8 mouse cellular contexts compared by ENCODE assay signal in genomic region chr11:102087081-102087751, GRCm38 (mm10). TPM values are rescaled to one million over a fixed set of nuclear protein-coding genes. Genes with fewer than 3 reads are reported as not detected.
A peak's percentile ranks its signal among the peaks of the same experiment; 100 is the strongest.
DNase-seq lines count a peak whose midpoint lies in the region; ATAC-seq and TF ChIP-seq lines count a peak whose summit lies in the region.

No protein-coding gene starts in this region.

- H3K4me3 ChIP-seq in embryonic facial prominence, embryonic 11.5 days (ENCODE audit: low read depth, low read length): peak overlapping the region; percentile 69
- peak overlapping the region; percentile 82 for H3K4me3 ChIP-seq in limb, embryonic 10.5 days
- peak overlapping the region; percentile 63 for H3K4me3 ChIP-seq in midbrain, embryonic 12.5 days
- peak overlapping the region; percentile 60 for H3K4me3 ChIP-seq in small intestine, adult 2 months (ENCODE audit: low read depth, low read length)

- ATAC-seq in embryonic facial prominence, embryonic 11.5 days (replicated peaks; ENCODE audit: insufficient number of reproducible peaks, low FRiP score, low TSS enrichment, low read depth): peak; percentile 79
- peak; percentile 78 for ATAC-seq in midbrain, embryonic 12.5 days (ENCODE audit: low FRiP score, low read depth)

- TF ChIP-seq POLR2A in small intestine, adult 2 months (IDR thresholded peaks at IDR 0.05; ENCODE audit: low read depth, low read length): peak; percentile 34; the same call in 1 of the 2 replicates

- peak; percentile 94 for DNase-seq in 3134 (ENCODE audit: extremely low read depth, insufficient read length, low spot score)
- DNase-seq in adrenal gland, postnatal 14 days: peak; percentile 91
- peak; percentile 97 for DNase-seq in embryonic facial prominence, embryonic 11.5 days (ENCODE audit: low spot score)
- DNase-seq in heart, adult 18-20 months: peak; percentile 63 to 70
- DNase-seq in kidney, adult 18-20 months: peak; percentile 69
- DNase-seq in limb, embryonic 10.5 days (ENCODE audit: low spot score): peak; percentile 97

- peak overlapping the region; percentile 47 for H3K9ac ChIP-seq in embryonic facial prominence, embryonic 11.5 days (replicated peaks; ENCODE audit: low read length)
- H3K9ac ChIP-seq in midbrain, embryonic 12.5 days (replicated peaks): peak overlapping the region; percentile 79

- peak overlapping the region; percentile 58 for H3K4me2 ChIP-seq in embryonic facial prominence, embryonic 11.5 days (ENCODE audit: low read depth, low read length)
- H3K4me2 ChIP-seq in midbrain, embryonic 12.5 days (replicated peaks): peak overlapping the region; percentile 83

- H3K4me1 ChIP-seq in embryonic facial prominence, embryonic 11.5 days (ENCODE audit: control insufficient read depth, insufficient read depth, low read length): no peaks in the 10 kb centered on the region; the same call in 1 of the 2 replicates
- peaks cover 65% of the 10 kb centered on the region for H3K4me1 ChIP-seq in limb, embryonic 10.5 days
- peaks cover 49% of the 10 kb centered on the region for H3K4me1 ChIP-seq in midbrain, embryonic 12.5 days
- H3K4me1 ChIP-seq in small intestine, adult 2 months (ENCODE audit: control insufficient read depth, insufficient read depth, insufficient read length, low read length): peaks cover 5% of the 10 kb centered on the region

- H3K27ac ChIP-seq in embryonic facial prominence, embryonic 11.5 days (replicated peaks; ENCODE audit: low read depth, low read length): peak overlapping the region; percentile 62
- peak overlapping the region; percentile 89 for H3K27ac ChIP-seq in limb, embryonic 10.5 days
- peak overlapping the region; percentile 96 for H3K27ac ChIP-seq in midbrain, embryonic 12.5 days (replicated peaks)
- no peak overlapping the region for H3K27ac ChIP-seq in small intestine, adult 2 months (ENCODE audit: insufficient read depth, low read depth, low read length)

- no peaks in the 10 kb centered on the region for H3K9me3 ChIP-seq in embryonic facial prominence, embryonic 11.5 days (replicated peaks; ENCODE audit: control insufficient read depth, low read length)
- H3K9me3 ChIP-seq in limb, embryonic 10.5 days (replicated peaks): no peaks in the 10 kb centered on the region
- no peaks in the 10 kb centered on the region for H3K9me3 ChIP-seq in midbrain, embryonic 12.5 days

- TF ChIP-seq CTCF in small intestine, adult 2 months (IDR thresholded peaks at IDR 0.05; ENCODE audit: extremely low read depth, insufficient read length, insufficient replicate concordance, low read depth, low read length): no peak

- WGBS in embryonic facial prominence, embryonic 11.5 days: under 1% methylated on average over 36 of the region's 39 CpGs
- WGBS in limb, embryonic 10.5 days: under 1% methylated on average over 39 of the region's 39 CpGs
- WGBS in midbrain, embryonic 12.5 days: under 1% methylated on average over 39 of the region's 39 CpGs
- WGBS in small intestine, adult 2 months: under 1% methylated on average over 39 of the region's 39 CpGs

- no peaks in the 10 kb centered on the region for H3K27me3 ChIP-seq in embryonic facial prominence, embryonic 11.5 days (ENCODE audit: control insufficient read depth, insufficient read depth, low read length)
- peaks cover under 1% of the 10 kb centered on the region; the same call in 1 of the 2 replicates for H3K27me3 ChIP-seq in limb, embryonic 10.5 days (ENCODE audit: low read depth, poor library complexity, severe bottlenecking)
- peaks cover 7% of the 10 kb centered on the region; the same call in 1 of the 2 replicates for H3K27me3 ChIP-seq in midbrain, embryonic 12.5 days
- 0 out of 2 replicates have a peak, but pooled peaks cover 3% of the 10 kb centered on the region for H3K27me3 ChIP-seq in small intestine, adult 2 months (ENCODE audit: control insufficient read depth, insufficient read depth, low read length)

- no peaks in the 10 kb centered on the region for H3K36me3 ChIP-seq in embryonic facial prominence, embryonic 11.5 days (replicated peaks; ENCODE audit: control insufficient read depth, insufficient read depth, low read depth, low read length)
- H3K36me3 ChIP-seq in limb, embryonic 10.5 days: peaks cover 14% of the 10 kb centered on the region
- H3K36me3 ChIP-seq in midbrain, embryonic 12.5 days: peaks cover 7% of the 10 kb centered on the region; the same call in 1 of the 2 replicates
- no peaks in the 10 kb centered on the region for H3K36me3 ChIP-seq in small intestine, adult 2 months (ENCODE audit: control insufficient read depth, insufficient read depth, low read length)

RNA-seq across cellular contexts. Expression of gene Mpp2, which starts 1.1 kb away (rescaled TPM):
- 8.6 and 10.1 TPM in 2 replicates for total RNA-seq in adrenal gland, postnatal 14 days (2021)
- polyA plus RNA-seq in embryonic facial prominence, embryonic 11.5 days (2014; fragmentation: Nextera tagmentation; extraction: Ambion mirVana): 7.4 and 9.1 TPM in 2 replicates
- total RNA-seq in heart, adult 18-20 months (2021): 1 to 10 TPM; 1.5 to 3.1 TPM
- polyA plus RNA-seq in limb, embryonic 10.5 days (2016; fragmentation: Nextera tagmentation; extraction: Ambion mirVana): 11.5 and 16.6 TPM in 2 replicates
- polyA plus RNA-seq in midbrain, embryonic 12.5 days (2016; fragmentation: Nextera tagmentation; extraction: Ambion mirVana): 21.7 and 23.3 TPM in 2 replicates
- polyA plus RNA-seq in small intestine, adult 2 months (2012; rRNA removed): 1.2 and 1.6 TPM in 2 replicates

RNA-seq across cellular contexts. Expression of gene Ppy, which starts 13.9 kb away (rescaled TPM):
- not detected in 2 replicates for total RNA-seq in adrenal gland, postnatal 14 days (2021)
- not detected in 2 replicates for polyA plus RNA-seq in embryonic facial prominence, embryonic 11.5 days (2014; fragmentation: Nextera tagmentation; extraction: Ambion mirVana)
- total RNA-seq in heart, adult 18-20 months (2021): not detected
- not detected in 2 replicates for polyA plus RNA-seq in limb, embryonic 10.5 days (2016; fragmentation: Nextera tagmentation; extraction: Ambion mirVana)
- polyA plus RNA-seq in midbrain, embryonic 12.5 days (2016; fragmentation: Nextera tagmentation; extraction: Ambion mirVana): not detected in 2 replicates
- 11.5 TPM in 1 of 2 replicates, not detected in the other for polyA plus RNA-seq in small intestine, adult 2 months (2012; rRNA removed)

RNA-seq across cellular contexts. Expression of gene Pyy, which starts 20.4 kb away (rescaled TPM):
- not detected in 2 replicates for total RNA-seq in adrenal gland, postnatal 14 days (2021)
- not detected in 2 replicates for polyA plus RNA-seq in embryonic facial prominence, embryonic 11.5 days (2014; fragmentation: Nextera tagmentation; extraction: Ambion mirVana)
- not detected for total RNA-seq in heart, adult 18-20 months (2021)
- polyA plus RNA-seq in limb, embryonic 10.5 days (2016; fragmentation: Nextera tagmentation; extraction: Ambion mirVana): not detected in 2 replicates
- not detected in 2 replicates for polyA plus RNA-seq in midbrain, embryonic 12.5 days (2016; fragmentation: Nextera tagmentation; extraction: Ambion mirVana)
- 137 and 596 TPM in 2 replicates for polyA plus RNA-seq in small intestine, adult 2 months (2012; rRNA removed)

RNA-seq across cellular contexts. Expression of gene Cd300lg, which starts 45.9 kb away (rescaled TPM):
- 50.5 and 61.4 TPM in 2 replicates for total RNA-seq in adrenal gland, postnatal 14 days (2021)
- 0.17 and 0.32 TPM in 2 replicates for polyA plus RNA-seq in embryonic facial prominence, embryonic 11.5 days (2014; fragmentation: Nextera tagmentation; extraction: Ambion mirVana)
- 10 to 100 TPM; 49.0 to 52.9 TPM for total RNA-seq in heart, adult 18-20 months (2021)
- 0.38 and 0.45 TPM in 2 replicates for polyA plus RNA-seq in limb, embryonic 10.5 days (2016; fragmentation: Nextera tagmentation; extraction: Ambion mirVana)
- polyA plus RNA-seq in midbrain, embryonic 12.5 days (2016; fragmentation: Nextera tagmentation; extraction: Ambion mirVana): 0.19 and 0.34 TPM in 2 replicates
- polyA plus RNA-seq in small intestine, adult 2 months (2012; rRNA removed): 3.8 and 5.4 TPM in 2 replicates

RNA-seq across cellular contexts. Expression of gene Nags, which starts 58.1 kb away (rescaled TPM):
- total RNA-seq in adrenal gland, postnatal 14 days (2021): 0.60 and 5.8 TPM in 2 replicates
- polyA plus RNA-seq in embryonic facial prominence, embryonic 11.5 days (2014; fragmentation: Nextera tagmentation; extraction: Ambion mirVana): not detected in 2 replicates
- total RNA-seq in heart, adult 18-20 months (2021): under 1 TPM in 1 of 2 experiments, not detected in 1; 0.13 TPM
- polyA plus RNA-seq in limb, embryonic 10.5 days (2016; fragmentation: Nextera tagmentation; extraction: Ambion mirVana): 0.09 and 0.20 TPM in 2 replicates
- polyA plus RNA-seq in midbrain, embryonic 12.5 days (2016; fragmentation: Nextera tagmentation; extraction: Ambion mirVana): not detected in 2 replicates
- 44.2 and 87.7 TPM in 2 replicates for polyA plus RNA-seq in small intestine, adult 2 months (2012; rRNA removed)

Comparison
In these comparisons a context has a peak if more than half of its experiments do, and no peak if none do; other contexts are left out.
1. RNA of gene Pyy, which starts 20.4 kb away (polyA plus RNA-seq): 137 to 596 TPM in small intestine, adult 2 months; not detected in embryonic facial prominence, embryonic 11.5 days, not detected in limb, embryonic 10.5 days and not detected in midbrain, embryonic 12.5 days; every median in the first group is over 100 times any median in the second.
2. Peak in every context shown above with its lines, with median percentiles within 50 percentile points of each other: DNase-seq and H3K4me3 ChIP-seq.